Mouse (Mus musculus): ENCODE results near the gene Ccndbp1.
"Not testable (repeated sequence)": the region's sequence is repeated elsewhere in the genome, so short reads cannot be mapped to it uniquely, and the experiment has no call there.

Ccndbp1 gene

DNA sequence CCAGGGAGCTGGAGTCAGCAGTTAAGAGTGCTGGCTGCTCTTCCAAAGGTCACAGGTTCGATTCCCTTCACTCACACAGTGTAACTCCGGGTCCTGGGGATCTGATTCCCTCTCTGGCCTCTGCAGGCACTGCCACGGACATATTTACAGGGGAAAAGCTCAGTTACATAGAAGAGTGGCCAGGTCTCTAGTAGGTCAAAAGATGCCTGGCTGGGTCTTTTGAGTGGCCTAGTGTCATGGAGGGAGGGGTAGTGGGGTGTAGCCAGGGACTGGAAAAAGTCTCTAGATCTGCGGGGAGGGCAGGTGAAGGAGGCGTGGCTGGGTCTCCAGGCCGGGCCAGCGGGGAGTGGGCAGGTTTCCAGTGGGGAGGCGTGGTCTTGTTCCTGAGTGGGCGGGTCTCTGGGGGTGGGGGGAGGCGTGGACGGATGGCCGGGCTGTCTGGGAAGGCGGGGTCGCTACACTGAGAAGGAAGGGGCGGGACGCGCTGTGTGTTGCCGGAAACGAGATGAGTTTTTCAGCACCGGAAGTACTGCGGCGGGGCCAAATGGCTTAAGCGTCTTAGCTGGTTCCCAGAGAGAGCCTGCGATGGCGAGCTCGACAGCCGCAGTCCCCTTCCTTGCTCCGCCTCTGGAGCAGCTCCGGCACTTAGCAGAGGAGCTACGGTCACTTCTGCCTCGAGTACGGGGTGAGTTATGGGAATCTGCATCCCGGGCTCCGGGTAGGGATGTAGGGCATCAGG is at the start of gene Ccndbp1:
Gene Ccndbp1, plus strand, starts transcription at position 479 of the 739 bp plus-strand sequence.
- DNase-seq (ENCODE audit: low read depth, low spot score) = peak; percentile 95

DNA sequence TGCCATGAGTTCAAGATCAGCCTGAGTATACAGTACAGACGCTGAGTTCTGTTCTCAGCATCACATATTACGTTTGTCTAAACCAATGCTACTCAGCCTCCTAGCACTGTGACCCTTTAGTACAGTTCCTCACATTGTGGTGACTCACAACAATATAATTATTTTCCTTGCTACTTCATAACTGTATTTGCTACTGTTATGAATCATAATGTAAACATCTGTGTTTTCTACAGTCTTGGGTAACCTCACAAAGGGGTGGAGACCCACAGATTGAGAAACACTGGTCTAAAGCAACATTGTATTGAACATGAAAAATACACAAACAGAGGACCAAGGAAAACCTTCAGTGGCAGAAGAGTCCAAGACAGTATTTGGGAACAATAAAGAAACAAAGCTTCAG is 48.8 kb upstream of the Ccndbp1 start:
- no peak for DNase-seq (ENCODE audit: low read depth, low spot score)

DNA sequence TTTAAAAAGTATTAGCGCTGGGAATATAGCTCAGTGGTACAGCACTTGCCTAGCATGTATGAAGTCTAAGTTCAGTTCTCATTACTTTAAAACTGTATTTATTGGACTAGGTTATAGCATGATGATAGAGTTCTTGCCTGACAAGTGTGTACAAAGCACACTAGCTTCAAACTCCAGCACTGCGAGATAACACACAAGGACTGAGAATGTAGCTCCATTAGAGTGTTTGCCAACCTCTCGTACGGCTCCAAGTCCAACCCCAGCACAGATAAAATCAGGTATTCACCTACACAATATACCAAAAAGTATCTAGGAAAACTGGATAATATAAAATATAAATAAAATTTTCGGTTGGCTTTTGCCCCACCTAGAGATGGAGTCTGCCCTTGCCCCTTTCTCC is 48.4 kb upstream of the Ccndbp1 start:
- no peak for DNase-seq (ENCODE audit: low read depth, low spot score)

DNA sequence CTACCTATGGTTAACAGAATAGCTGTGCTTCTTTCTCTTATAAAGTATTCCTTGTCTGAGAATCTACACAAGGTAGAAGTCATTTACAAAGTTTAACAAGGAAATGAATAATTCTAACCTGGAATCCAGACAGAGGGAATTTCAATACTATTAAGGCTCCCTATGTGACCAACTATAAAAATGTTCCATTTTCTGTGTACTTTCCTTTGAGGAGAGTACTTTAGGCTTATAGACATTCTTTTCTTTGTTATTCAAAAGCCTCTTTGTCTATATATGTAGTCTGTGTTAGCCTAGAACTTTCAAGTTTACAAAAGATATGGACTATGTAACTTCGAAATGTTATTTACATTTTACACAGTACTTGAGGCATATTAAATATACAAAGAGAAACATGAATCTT is 47.9 kb upstream of the Ccndbp1 start:
- no peak for DNase-seq (ENCODE audit: low read depth, low spot score)

DNA sequence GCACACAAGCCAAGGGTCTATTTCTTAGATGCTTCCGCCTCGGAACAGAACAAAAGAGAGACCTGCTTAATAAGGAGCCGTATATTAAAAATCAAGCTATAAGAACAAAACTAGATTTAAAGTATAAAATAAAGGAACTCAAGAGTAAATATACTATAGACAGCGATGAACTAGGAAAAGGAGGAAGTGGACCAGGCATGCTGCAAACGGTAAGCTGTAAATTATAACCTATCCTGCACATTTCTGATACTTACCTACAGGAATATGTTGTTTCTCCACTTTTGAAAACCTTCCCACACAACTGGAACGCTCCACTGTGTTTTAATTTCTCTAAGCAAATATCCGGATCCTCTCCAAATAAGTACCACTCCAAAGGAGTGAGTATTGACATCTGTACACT is 45.1 kb upstream of the Ccndbp1 start:
- DNase-seq (ENCODE audit: low read depth, low spot score) = no peak

DNA sequence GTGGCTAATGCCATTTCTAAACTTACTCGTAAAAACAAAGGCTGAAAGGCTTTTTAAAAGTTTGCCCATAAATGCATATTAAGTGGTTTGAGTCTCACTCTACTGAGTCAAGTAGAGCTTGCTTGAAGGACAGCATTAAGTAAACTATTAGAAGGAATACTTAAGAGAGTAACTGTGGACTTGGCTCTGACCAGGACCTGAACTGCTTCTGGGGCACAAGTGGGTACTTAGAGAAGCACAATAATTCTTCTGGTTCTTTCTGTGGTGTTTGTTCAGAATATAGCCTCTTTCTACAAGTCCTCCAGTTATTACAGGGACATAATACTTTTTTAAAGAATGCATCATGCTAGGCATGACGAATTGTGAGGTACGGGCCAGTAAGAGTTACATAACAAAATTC is 42.7 kb upstream of the Ccndbp1 start:
- DNase-seq (ENCODE audit: low read depth, low spot score) = no peak

DNA sequence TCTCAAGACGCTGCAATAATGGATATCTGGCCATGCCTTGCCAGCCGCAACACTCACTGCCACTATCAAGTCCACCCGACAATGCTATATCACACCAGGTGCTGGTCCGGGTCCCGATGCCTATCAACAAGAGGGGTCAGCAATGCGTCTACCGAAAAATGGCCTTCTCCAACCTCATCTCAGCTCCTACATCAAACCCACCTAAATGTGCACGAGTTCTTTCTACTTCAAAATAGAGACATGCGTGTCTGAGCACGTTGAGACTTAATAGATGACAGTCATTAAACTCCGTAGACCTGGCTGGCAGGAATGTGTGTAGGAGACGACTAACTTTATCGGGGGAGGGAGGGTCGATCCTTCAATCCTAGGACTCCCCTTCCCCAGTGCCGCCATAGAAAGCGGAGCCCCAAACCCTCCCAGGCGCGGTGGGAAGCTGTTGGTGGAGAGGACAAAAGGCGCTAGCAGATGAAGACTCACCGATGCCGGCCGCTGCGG is 38.1 kb upstream of the Ccndbp1 start:
- DNase-seq (ENCODE audit: low read depth, low spot score) = peak; percentile 37

DNA sequence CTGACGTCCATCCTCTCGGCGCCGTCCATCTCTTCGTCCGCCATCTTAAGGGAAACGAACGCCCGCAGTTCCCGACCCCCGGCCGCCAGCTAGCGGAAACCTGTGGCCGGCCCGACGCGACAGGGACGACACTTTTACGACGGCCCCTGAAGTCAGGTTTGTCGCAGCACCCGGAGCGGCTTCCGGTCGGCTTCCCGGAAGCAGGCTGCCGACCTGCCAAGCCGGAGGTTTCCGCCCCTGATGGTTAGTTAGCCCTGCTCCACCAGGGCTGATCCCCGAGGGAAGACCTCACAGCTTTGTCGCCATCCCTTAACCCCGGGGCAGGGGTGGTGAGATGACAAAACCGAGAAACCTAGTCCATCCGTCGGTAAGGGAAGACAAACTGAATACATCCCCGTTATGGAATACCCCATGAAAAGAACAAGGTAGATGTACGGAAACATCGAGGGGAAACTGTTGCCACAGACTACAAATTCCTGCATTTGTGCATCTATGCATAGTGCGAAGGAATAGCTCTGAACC is 37.6 kb upstream of the Ccndbp1 start, which contains the start of gene Ubr1:
Gene Ubr1, minus strand, starts transcription at position 157 of the 522 bp plus-strand sequence.
- DNase-seq (ENCODE audit: low read depth, low spot score) = peak; percentile 96

DNA sequence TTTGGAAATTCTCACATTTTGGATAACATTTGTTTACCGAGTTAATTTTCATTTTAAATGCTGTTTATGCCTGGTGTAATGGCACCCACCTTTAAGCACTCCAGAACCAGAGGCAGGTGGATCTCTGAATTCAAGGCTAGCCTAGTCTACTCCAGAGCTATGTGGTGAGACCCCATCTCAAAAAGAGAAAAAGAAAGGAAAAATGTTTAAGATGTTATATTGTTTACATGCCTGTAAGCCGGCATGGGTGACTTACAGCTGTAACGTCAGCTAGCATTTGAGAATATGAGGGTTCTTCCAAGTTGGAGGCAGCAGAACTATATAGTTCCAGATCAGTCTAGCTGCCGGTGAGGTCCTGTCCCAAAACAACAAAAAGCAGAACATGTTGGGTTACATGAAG is 36.4 kb upstream of the Ccndbp1 start:
- no peak for DNase-seq (ENCODE audit: low read depth, low spot score)

DNA sequence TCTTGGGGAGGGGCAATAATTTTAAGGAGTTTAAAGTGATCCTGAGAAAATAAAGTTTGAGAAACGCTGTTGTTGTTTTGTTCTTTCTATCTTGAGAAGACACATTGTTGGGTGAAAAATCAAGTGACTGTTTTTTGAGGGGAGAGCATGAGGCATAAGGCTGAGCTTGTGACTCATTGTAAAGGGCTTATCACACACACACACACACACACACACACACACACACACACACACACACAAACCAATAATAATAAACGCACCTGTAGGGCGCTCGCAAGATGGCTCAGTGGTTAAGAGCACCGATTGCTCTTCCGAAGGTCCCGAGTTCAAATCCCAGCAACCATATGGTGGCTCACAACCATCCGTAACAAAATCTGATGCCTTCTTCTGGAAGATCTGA is 35.9 kb upstream of the Ccndbp1 start:
- DNase-seq (ENCODE audit: low read depth, low spot score) = not testable (repeated sequence)

DNA sequence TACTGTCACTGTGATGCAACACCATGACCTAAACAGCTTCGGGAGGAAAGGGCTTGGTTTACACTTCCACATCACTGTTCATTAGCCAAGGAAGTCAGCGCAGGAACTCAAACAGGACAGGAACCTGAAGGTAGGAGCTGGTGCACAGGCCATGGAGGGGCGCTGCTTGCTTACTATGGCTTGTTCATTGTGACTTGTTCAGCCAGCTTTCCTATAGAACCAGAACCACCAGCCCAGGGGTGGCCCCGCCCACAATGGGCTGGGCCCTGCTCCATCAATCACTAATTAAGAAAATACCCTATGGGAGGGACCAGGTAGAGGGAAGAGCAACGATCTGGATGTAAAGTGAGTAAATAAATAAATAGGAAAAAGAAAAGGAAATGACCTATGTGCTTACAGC is 35.2 kb upstream of the Ccndbp1 start:
- DNase-seq (ENCODE audit: low read depth, low spot score) = no peak

DNA sequence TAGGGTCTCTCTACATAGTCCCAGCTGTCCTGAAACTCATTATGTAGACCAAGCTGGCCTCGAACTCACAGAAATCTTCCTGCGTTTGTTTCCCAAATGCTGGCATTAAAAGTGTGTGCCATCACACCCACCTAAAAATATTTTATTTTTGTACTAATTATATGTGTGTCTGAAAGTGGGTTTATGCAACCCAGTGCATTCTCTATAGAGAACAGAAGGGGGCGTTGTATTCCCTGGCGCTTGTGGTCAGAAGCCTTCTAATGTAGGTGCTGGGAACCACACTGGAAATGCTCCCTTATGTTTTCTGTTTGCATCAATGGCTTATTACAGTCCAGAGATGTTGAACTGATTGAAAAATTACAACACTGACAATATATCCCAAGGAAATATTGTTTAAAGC is 31.9 kb upstream of the Ccndbp1 start:
- peak; percentile 57 for DNase-seq (ENCODE audit: low read depth, low spot score)

DNA sequence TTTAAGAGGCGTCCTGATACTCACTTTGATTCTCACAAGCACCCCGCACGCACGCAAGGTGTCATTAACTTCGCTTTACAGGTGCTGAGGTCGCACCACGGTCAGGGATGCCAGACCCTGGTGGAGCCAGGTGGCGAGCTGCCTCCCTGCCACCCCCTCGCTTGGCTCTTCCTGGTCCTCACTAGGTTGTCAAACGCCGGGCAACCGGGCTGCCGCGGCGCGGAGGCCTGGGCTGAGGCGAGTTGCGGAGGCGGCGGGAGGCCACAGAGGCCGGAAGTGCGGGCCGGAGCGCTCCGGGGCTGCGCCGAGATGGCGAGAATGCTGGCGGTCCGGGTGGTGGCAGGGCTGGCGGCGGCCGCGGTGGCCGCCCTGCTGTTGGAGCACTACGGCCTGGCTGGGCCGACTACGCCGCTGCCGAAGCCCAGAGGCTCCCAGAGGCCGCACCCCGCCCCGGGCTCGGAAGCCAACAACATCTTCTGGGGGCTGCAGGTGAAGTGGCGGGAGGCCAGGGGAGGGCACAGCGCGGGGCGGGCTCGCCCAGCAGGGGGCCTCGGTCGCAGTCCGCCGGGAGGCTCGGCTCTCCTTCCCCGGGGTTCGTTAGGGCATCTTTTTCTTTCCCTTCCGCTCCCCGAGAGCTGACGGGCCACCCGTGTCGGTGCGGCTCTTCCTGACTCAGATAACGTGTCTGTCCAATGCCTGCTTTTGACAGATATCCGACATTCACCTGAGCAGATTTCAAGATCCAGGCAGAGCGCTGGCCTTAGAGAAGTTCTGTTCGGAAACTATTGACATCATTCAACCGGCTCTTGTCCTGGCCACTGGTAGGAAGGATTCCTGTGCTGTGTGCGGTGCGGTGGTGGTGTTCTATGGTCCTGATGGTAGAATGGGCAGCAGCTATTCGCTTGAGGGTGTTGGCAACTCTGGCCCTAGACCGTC is 30.9 kb upstream of the Ccndbp1 start, which contains the start of gene Tmem62:
Gene Tmem62, plus strand, starts transcription at position 28 of the 936 bp plus-strand sequence.
- peak; percentile 83 for DNase-seq (ENCODE audit: low read depth, low spot score)

DNA sequence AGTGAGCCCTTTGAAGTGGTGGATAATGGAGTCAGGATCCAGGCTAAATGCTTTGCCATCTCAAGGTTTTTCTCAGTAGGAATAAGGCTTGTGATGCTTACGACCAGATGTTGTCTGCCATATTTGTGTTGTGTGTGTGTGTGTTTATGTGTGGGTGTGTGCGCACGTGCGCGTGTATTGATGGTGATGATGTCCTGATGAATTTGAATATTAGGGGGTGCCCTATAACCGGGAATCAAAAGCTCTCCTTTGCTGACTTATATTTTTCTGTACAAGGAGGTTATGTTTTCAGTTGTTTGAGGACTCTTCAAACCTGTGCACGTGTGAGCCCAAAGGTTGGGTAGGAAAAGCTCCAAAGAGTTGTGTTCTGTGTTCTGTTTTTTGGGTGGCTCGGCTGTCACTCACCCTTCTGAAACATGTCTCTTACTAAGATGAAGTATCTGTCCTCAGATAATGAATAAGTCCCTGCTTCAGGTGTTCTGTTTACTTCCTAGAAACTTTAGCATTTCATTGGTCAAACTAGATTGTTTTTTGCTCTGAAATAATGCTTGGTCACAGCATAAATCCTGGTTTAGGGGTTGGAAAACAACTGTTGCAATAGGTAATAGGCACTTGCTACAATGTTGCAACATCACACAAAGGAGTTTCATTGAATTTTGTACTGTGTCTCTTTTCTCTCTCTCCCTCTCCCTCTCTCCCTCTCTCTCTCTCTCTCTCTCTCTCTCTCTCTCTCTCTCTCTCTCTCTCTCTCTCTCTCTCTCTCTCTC is 30.1 kb upstream of the Ccndbp1 start:
- DNase-seq (ENCODE audit: low read depth, low spot score) = no peak

DNA sequence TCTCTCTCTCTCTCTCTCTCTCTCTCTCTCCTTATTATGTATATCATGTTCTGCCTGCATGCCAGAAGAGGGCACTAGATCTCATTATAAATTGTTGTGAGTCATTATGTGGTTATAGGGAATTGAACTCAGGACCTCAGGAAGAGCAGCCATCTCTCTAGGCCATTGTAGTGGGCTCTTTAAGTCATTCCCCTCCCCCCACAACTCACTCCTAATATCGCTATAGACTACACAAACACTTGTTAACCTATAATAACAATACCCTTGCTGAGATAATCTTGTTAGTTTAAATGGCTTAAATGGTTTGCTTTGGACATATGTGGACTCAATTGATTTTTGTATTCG is 29.5 kb upstream of the Ccndbp1 start:
- peak; percentile 48 for DNase-seq (ENCODE audit: low read depth, low spot score)

DNA sequence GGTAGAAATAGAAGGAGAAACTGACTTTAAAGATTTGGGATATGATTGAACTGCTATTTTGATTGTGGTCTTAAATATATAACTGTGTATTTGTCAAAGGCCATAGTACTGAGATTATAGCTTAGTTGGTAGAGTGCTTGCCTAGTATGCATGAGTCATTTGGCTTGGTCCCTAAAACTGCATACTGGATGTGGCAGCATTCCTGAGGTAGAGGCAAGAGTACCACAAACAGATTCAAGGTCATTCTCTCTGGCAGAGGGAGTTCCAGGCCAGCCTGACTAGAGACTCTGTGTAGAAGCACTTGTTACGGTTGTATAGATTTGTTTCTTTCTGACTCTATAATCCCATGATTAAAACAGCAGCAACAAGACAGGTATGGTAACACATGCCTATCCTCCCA is 28.4 kb upstream of the Ccndbp1 start:
- peak; percentile 68 for DNase-seq (ENCODE audit: low read depth, low spot score)

DNA sequence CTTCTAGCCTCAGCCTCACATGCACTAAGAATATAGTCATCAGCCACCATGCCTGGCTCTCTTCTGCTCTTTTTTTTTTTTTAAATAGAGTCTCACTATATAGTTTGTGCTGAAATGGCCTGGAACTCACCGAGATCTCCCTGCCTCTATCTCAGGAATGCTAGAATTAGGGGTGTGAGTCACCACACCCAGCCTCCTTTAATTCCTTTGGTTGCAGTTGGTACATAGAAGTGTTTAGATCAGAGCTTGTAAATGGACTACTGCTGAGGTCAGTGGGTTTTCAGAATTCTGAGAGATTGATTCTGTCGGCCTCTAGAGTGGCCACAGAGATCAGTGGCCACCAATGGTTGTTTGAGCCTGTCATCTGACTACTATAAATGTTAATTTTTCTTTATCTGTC is 27.3 kb upstream of the Ccndbp1 start:
- no peak for DNase-seq (ENCODE audit: low read depth, low spot score)

DNA sequence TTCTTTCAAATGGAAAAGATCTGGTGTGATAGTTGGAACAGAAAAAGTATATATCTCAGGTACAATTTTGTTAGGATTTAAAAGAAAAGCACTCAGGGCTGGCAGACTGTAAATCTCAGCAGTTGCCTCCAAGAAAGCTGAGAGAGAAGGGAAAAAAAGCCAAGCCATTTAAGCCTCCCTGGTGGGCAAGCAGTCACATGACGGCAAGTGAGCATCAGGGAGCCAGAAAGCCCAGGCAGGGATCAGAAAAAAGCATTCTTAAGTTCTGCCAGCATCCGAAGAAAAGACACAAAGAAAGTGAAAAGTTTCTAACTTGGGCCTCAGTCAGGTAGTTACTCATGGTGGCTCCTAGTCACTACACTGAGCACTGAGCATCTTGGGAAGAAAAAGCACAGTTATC is 24.6 kb upstream of the Ccndbp1 start:
- no peak for DNase-seq (ENCODE audit: low read depth, low spot score)

DNA sequence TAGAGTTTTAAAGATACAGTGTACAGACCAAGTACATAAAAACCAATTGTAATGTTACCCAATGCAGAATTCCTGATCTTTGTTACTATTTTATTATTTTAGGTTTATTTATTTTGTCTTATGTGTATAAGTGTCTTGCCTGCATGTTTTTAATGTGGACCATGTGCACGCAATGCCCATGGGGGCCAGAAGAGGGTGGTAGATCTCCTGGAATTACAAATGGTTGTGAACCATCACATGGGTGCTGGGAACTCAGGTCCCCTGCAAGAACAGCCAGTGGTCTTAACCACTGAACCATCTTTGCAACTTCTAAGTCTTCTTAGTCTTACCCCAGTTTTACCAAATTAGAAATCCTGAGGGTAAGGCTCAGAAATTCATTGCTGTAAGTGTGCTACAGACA is 23.0 kb upstream of the Ccndbp1 start:
- no peak for DNase-seq (ENCODE audit: low read depth, low spot score)

DNA sequence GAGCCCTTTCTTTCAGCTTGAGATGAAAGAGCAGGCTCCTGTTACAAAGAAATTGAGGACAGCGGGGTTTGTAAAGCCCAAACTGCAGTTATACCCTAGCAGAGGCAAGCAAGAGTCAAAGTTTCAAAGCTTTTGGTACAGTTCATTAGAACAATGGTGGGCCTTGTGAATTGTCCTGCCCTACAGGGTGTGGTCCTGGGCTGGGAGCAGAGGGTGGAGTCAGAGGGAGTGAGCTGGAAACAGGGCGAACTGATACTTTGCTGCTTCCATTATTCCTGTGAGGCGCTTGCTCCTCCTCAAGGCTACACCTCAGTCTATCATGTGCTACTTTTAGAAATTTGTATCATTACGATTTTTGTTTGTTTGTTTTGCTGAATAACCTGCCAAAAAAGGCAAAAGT is 17.0 kb upstream of the Ccndbp1 start:
- DNase-seq (ENCODE audit: low read depth, low spot score) = peak; percentile 53

DNA sequence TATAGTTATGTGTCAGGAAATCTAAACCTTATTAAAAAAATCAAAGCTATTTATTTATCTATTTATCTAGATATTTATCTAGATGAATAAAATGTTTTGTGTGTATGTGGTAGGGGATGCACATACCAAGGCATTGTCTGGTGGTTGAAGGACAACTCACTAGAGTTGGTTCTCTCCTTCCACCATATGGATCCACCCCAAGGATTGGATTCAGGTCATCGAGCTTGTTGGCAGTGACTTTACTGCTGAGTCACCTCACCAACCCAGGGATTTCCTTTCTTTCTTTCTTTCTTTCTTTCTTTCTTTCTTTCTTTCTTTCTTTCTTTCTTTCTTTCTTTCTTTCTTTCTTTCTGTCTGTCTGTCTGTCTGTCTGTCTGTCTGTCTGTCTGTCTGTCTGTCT is 11.6 kb upstream of the Ccndbp1 start:
- peak; percentile 80 for DNase-seq (ENCODE audit: low read depth, low spot score)

DNA sequence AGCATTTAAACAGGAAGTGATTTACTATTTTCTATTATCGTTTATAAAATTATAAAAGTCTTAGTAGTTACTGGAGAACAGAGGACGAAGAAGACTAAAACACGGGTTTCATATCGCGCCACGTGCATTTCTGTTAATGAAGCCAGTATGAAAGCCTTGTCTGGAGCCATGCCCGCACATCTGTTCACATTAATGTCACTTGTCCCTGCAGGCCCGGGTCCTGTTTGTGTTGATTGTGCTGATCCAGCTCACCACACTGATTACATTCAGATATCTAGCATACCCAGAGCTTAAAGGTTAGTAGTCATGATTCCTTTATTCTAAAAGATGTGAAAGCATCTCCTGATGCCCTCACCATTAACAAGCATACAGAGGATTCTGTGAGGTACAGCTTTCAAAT is 9.3 kb upstream of the Ccndbp1 start:
- DNase-seq (ENCODE audit: low read depth, low spot score) = no peak
